Mouse (Mus musculus) C2C12 (cell line): Measurements from ENCODE around the gene Card9.

Source experiments
- CTCF ChIP-seq: IDR thresholded peaks from one replicate; pipeline ENCODE4 v1.5.1; 2011; ENCODE audit not compliant: control insufficient read depth, insufficient read depth, insufficient read length
- FOSL1 ChIP-seq: IDR thresholded peaks from one replicate; pipeline ENCODE4 v1.8.0; 2011; ENCODE audit warnings: mild to moderate bottlenecking, low read length; ENCODE audit not compliant: poor library complexity, insufficient read depth, severe bottlenecking
- MYOD1 ChIP-seq: IDR thresholded peaks from one replicate; pipeline ENCODE4 v1.6.1; 2011; ENCODE audit warnings: low read depth; ENCODE audit not compliant: control insufficient read depth, insufficient read length
- USF1 ChIP-seq: IDR thresholded peaks from one replicate; pipeline ENCODE4 v1.6.1; 2011; ENCODE audit warnings: low read depth, mild to moderate bottlenecking, control low read depth, moderate library complexity

- no peak for TF ChIP-seq CTCF
- TF ChIP-seq USF1: no peak
- TF ChIP-seq MYOD1: no peak
- TF ChIP-seq FOSL1: no peak
Measured at GRCm38 (mm10) chr2:26329402-26329801, 31.3 kb downstream of the Card9 start.
